Mouse (Mus musculus) midbrain, embryonic 12.5 days (tissue): Measurements from ENCODE around the gene Trim61. TPM values are rescaled to one million over a fixed set of nuclear protein-coding genes. Genes with fewer than 3 reads are reported as not detected.
A peak's percentile ranks its signal among the peaks of the same experiment; 100 is the strongest.
"Not testable (repeated sequence)": the region's sequence is repeated elsewhere in the genome, so short reads cannot be mapped to it uniquely, and the experiment has no call there.

Experiments
- ATAC-seq: fragments of 200-750 bp; cut with Nextera tagmentation; 2 replicates; pipeline ENCODE4 v1.8.0; 2017; ENCODE audit warnings: low read depth, moderate TSS enrichment, moderate library complexity; ENCODE audit not compliant: low FRiP score
- H3K27ac ChIP-seq: fragments of 300-500 bp; sonication (generic); replicated peaks from 2 replicates; pipeline ENCODE4 v1.5.1; 2016; ENCODE audit warnings: mild to moderate bottlenecking
- H3K27me3 ChIP-seq: fragments of 300-500 bp; sonication (generic); 2 replicates; pipeline ENCODE4 v1.6.1; 2016; ENCODE audit warnings: mild to moderate bottlenecking
- H3K36me3 ChIP-seq: fragments of 300-500 bp; sonication (generic); 2 replicates; pipeline ENCODE4 v1.6.1; 2016
- H3K4me1 ChIP-seq: fragments of 300-500 bp; sonication (generic); 2 replicates; pipeline ENCODE4 v1.6.1; 2016
- H3K4me2 ChIP-seq: fragments of 300-500 bp; sonication (generic); replicated peaks from 2 replicates; pipeline ENCODE4 v1.6.1; 2016; ENCODE audit warnings: mild to moderate bottlenecking, moderate library complexity
- H3K4me3 ChIP-seq: fragments of 300-500 bp; sonication (generic); 2 replicates; pipeline ENCODE4 v1.5.1; 2016; ENCODE audit warnings: mild to moderate bottlenecking
- H3K9ac ChIP-seq: fragments of 300-500 bp; sonication (generic); replicated peaks from 2 replicates; pipeline ENCODE4 v1.6.1; 2016; ENCODE audit warnings: mild to moderate bottlenecking, moderate library complexity
- H3K9me3 ChIP-seq: fragments of 300-500 bp; sonication (generic); 2 replicates; pipeline ENCODE4 v1.6.1; 2016; ENCODE audit warnings: mild to moderate bottlenecking
- WGBS: fragments of 180-500 bp; shearing (Covaris S2); methylation state at CpG from one replicate; pipeline ENCODE4 v1.1.7; 2016; 5-methylcytosine and 5-hydroxymethylcytosine counted together
- polyA plus RNA-seq: library from polyadenylated mRNA; unstranded; fragments of >200 nt; fragmentation: Nextera tagmentation; extraction: Ambion mirVana; gene quantifications from 2 replicates; pipeline ENCODE4 v1.2.1, GENCODE M21; 2016

Gene Trim61
- polyA plus RNA-seq, 1 experiment from 2014 or later = not detected

DNA sequence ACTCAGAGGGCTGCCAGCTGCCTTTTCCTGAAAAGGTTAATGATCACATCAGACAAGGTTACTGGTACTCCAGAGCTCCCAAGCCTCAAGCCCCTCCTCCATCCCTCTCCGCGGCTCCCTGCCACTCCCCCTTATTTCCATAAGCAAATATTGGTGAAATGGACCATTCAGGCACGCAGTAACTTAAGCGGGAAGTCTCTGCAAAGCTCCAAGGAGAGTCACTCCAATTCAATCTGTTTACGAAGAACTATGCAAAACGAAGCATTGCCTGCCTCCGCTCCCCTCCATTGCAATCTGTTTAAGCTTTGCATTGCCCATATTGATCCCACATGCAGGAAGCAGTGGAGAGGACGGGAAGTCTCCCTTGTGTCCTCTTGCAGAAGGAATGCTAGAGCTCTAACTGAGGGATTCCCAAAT is 18.8 kb upstream of the Trim61 start, which contains the start of gene Apela:
Apela (minus strand) TSS at position 220 of the 417 bp plus-strand sequence.
- ATAC-seq = peak; percentile 90
- under 1% methylated on average over 8 of the region's 8 CpGs for WGBS
- peak within 1 kb of the TSS; percentile 55 for H3K4me2 ChIP-seq
- peak within 1 kb of the TSS; percentile 34 for H3K4me3 ChIP-seq
- no peaks in the 10 kb centered on the region for H3K9me3 ChIP-seq
- H3K27me3 ChIP-seq = peaks cover 6% of the 10 kb centered on the region
- H3K9ac ChIP-seq = no peak within 1 kb of the TSS; the same call in 1 of the 2 replicates
- H3K27ac ChIP-seq = no peak within 1 kb of the TSS
- no peaks in the 10 kb centered on the region for H3K36me3 ChIP-seq
- H3K4me1 ChIP-seq = peaks cover 20% of the 10 kb centered on the region

DNA sequence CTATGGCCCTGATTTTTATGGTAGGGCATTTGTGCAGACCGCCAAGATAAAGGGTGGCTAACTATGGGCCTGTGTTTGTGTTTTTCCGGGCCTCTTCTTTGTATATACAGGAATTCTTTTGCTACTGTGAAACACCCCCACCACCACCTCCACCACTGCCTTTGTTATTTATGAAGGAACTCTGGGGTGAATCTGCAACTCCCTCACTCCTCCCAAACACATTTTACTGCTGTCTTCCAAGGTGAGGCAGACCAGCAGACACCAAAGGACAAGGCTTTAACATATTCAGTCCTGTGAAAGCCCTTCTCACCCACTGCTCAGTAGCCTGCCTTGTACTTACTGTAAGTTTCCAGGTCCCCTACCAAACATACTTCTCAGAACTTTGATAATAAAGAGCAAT is 15.8 kb upstream of the Trim61 start:
- WGBS = 51% methylated on average over 2 of the region's 2 CpGs
- Histone ChIP-seq H3K36me3 (no peaks in the 10 kb centered on the region), H3K9ac (no peak overlapping the region), H3K27me3 (peaks cover 6% of the 10 kb centered on the region), H3K4me2 (no peak overlapping the region), H3K4me3 (no peak overlapping the region), H3K9me3 (no peaks in the 10 kb centered on the region), H3K4me1 (peaks cover 20% of the 10 kb centered on the region), H3K27ac (no peak overlapping the region)
- ATAC-seq = no peak

DNA sequence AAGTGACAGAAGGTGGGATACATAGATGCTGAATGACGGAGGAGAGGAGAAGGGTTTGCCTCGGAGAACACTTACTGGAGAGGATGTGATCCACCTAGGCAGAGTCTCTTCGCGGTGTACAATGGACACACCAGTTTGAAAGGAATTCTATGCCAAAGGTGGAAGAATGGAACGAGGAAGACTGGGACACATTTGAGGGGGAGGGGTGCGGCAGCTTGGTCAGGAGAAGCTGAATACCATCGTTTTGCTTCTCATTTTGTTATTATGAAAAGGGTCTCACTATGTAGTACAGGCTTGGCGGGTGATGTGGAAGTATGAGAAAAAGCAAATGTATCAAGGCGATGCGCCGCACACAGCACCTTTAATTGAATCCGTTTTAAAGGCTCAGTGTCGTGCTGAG is 14.7 kb upstream of the Trim61 start:
- H3K9ac ChIP-seq = no peak overlapping the region
- H3K4me1 ChIP-seq = peaks cover 20% of the 10 kb centered on the region
- 87% methylated on average over 13 of the region's 13 CpGs for whole genome bisulfite sequencing
- no peaks in the 10 kb centered on the region for H3K36me3 ChIP-seq
- peaks cover 6% of the 10 kb centered on the region for H3K27me3 ChIP-seq
- ATAC-seq = no peak
- no peak overlapping the region for H3K27ac ChIP-seq
- H3K4me2 ChIP-seq = no peak overlapping the region
- H3K9me3 ChIP-seq = no peaks in the 10 kb centered on the region
- H3K4me3 ChIP-seq = no peak overlapping the region

DNA sequence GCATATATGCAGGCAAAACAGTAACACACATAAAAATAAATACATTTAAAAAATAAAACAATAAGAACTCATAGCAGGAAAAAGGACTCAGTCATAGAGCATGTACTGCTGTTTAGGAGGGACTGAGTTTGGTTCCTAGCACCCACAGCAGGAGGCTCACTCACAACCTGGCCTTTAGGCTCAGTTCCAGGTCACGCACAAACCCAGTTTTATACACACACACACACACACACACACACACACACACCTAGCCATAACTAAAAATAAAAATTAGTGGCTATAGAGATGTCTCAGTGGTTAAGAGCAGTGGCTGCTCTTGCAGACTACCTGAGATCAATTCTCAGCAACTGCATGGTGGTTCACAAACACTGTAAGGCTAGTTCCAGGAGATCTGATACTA is 13.8 kb upstream of the Trim61 start:
- H3K27ac ChIP-seq = no peak overlapping the region
- WGBS = 89% methylated on average over 1 of the region's 1 CpGs

DNA sequence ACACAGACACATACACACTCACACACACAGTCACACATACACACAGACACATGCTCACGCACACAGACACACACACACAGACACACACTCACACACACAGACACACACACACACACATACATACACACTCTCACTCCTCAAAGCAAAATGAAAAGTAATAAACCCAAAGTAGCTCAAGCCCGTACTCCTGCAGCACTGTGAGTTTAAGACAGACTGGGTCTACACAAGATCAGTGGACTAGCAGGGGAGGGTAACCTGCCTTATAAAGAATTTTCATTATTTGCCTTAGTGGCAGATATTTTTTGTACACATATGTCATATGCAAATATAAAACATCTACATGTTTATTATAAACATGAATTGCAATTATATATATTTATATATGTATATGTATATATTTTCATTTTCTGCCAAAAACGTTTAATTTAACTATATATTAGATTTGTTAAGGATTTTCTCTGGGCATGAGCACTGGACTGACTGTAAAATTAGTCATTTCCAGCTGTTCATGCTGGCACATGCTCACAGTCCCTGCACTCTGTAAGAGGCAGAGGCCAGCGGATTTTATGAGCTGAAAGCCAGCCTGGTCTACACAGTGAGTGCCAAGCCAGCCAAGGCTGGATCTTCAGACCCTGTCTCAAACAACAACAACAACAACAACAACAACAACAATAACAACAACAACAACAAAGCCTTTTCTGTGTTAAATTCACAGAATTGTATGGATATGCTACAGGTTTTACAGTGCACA is 12.6 kb upstream of the Trim61 start:
- WGBS = 81% methylated on average over 4 of the region's 4 CpGs
- Histone ChIP-seq H3K27me3 (peaks cover 6% of the 10 kb centered on the region), H3K36me3 (no peaks in the 10 kb centered on the region), H3K4me2 (no peak overlapping the region), H3K9me3 (no peaks in the 10 kb centered on the region), H3K27ac (no peak overlapping the region), H3K4me3 (no peak overlapping the region), H3K9ac (no peak overlapping the region), H3K4me1 (peaks cover 15% of the 10 kb centered on the region)
- ATAC-seq = peak; percentile 21; the same call in 1 of the 2 replicates

More for the DNA sequence above, 13.8 kb upstream of the Trim61 start:
- Histone ChIP-seq H3K36me3 (no peaks in the 10 kb centered on the region), H3K4me1 (peaks cover 18% of the 10 kb centered on the region), H3K4me2 (no peak overlapping the region), H3K4me3 (no peak overlapping the region), H3K27me3 (peaks cover 6% of the 10 kb centered on the region), H3K9ac (no peak overlapping the region), H3K9me3 (no peaks in the 10 kb centered on the region)
- ATAC-seq = no peak

DNA sequence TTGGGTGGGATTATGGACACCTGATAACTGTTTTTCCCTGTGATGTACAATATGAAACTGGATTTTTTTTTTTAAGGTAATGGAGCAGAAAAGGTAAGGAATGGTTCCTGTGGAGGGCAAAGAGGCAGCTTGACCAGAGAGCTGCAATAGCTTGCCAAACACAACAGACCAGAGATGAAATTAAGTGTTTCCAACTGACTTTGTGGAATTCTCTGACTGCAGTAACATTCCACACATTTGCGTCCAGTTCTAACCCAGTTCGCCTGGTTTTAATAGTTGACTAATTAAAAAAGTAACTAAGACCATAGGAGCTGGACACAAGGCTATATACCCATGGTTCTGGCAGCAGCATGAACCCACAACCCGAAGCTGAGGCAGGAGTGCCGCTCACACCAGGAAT is 11.5 kb upstream of the Trim61 start:
- no peak overlapping the region for H3K27ac ChIP-seq
- ATAC-seq = no peak
- H3K27me3 ChIP-seq = no peaks in the 10 kb centered on the region
- WGBS = 85% methylated on average over 4 of the region's 4 CpGs
- no peak overlapping the region for H3K4me3 ChIP-seq
- H3K4me2 ChIP-seq = no peak overlapping the region
- H3K4me1 ChIP-seq = peaks cover 7% of the 10 kb centered on the region
- no peak overlapping the region for H3K9ac ChIP-seq
- no peaks in the 10 kb centered on the region for H3K36me3 ChIP-seq
- H3K9me3 ChIP-seq = no peaks in the 10 kb centered on the region

DNA sequence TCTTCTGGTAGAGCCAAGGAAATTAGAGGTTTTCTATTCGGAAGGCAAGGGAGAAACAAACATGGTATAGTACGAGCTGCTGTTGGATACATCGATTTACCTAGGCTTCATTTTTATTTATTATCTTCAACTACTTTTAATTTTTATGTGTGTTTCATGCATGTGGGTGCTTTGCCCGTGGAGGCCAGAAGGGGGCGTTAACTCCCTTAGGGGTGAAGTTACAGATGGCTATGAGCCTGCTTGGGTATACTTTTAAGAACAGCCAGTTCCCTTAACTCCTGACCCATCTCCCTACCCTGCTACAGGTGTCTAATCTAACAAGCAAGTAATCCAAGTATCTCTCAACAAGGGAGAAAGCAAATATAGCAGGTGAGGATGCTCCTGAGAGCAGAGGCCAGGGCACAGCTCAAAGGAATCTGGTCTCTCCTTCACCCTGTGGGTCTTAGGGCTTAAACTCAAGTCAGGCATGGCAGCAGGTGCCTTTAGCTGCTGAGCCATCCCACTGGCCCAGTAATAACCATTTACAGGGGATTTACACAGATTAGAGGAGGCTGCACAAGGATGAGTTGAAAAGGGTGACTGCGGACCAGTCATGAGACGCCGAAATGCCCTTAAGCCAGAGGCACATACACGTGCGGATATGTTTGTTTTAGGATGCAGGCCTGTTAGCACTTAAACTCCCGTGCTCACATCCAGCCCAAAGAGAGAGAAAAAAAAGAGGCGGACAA is 10.8 kb upstream of the Trim61 start:
- H3K27ac ChIP-seq = no peak overlapping the region
- H3K9ac ChIP-seq = no peak overlapping the region
- H3K36me3 ChIP-seq = no peaks in the 10 kb centered on the region
- H3K27me3 ChIP-seq = no peaks in the 10 kb centered on the region
- WGBS = 67% methylated on average over 12 of the region's 12 CpGs
- no peaks in the 10 kb centered on the region for H3K9me3 ChIP-seq
- no peak overlapping the region for H3K4me3 ChIP-seq
- ATAC-seq = no peak
- no peak overlapping the region for H3K4me2 ChIP-seq
- peaks cover under 1% of the 10 kb centered on the region; the same call in 1 of the 2 replicates for H3K4me1 ChIP-seq

DNA sequence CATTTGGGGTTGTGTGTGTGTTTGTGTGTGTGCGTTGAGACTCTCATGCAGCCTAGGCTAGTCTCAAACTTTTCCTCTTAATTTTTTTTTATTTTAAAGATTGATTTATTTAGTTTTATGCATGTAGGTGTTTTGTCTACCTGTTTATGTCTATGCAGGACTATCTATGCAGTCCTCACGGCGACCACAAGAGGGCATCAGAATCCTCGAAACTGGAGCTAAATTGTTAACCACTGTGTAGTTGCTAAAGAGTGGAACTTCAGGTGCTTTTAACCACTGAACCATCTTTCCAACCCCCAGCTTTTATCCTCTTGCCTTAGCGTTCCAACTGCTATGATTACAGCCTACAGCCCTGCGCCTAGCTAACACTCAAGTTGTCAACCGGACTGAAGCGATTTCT is 4.2 kb upstream of the Trim61 start:
- Histone ChIP-seq H3K4me1 (no peaks in the 10 kb centered on the region), H3K27ac (no peak overlapping the region), H3K36me3 (no peaks in the 10 kb centered on the region), H3K9ac (no peak overlapping the region), H3K4me2 (no peak overlapping the region), H3K4me3 (no peak overlapping the region), H3K9me3 (no peaks in the 10 kb centered on the region), H3K27me3 (no peaks in the 10 kb centered on the region)
- 51% methylated on average over 8 of the region's 8 CpGs for WGBS
- ATAC-seq = peak; percentile 49; the same call in 1 of the 2 replicates

DNA sequence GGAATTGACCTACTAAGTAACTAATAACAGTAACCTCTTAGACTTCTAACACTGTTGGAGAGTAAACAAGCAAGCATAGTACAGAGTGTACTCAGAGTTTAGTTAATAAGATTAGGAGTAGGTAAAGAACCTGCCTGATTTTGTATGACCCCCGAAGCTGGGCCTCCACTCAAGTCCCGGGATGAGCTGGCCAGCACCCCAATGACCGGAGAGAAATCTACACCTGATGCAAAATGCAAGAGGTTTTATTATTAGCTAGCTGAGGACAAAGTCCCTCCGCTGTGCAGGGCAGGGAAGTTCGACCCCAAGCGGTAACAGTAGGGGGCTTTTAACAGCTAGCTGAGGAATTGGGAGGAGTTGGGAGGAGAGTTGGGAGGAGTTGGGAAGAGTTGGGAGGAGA is 10.7 kb downstream of the Trim61 start:
- not testable (repeated sequence) for H3K9me3 ChIP-seq, ATAC-seq, H3K27ac ChIP-seq

DNA sequence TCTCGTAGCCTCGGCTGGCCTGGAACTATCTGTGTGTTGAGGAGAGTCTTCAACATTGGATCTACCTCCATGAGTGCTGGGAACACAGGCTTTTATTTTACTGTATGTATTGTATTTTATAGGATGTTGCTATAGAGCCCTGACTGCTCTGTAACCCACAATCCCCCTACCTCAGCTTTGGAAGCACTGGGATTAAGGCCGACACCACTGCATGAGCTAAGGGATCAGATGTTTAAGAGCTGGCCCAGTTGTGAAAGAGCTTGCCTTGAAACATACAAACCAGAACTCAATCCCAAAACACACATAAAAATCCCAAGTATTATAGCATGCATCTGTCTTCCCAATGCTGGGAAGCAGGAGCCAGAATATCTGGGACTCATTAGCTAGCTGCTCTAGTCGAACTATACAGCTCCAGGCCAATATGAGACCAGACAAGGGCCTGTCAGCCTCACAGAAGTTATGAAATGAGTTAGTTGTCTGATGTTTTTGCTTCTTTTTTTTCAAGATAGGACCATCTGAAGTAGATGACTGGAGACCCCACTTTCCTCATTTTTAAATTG is 19.4 kb downstream of the Trim61 start:
- no peaks in the 10 kb centered on the region for H3K36me3 ChIP-seq
- 89% methylated on average over 4 of the region's 4 CpGs for WGBS
- ATAC-seq = no peak
- H3K27ac ChIP-seq = no peak overlapping the region
- H3K4me2 ChIP-seq = no peak overlapping the region
- no peaks in the 10 kb centered on the region for H3K27me3 ChIP-seq
- H3K9me3 ChIP-seq = no peaks in the 10 kb centered on the region
- no peaks in the 10 kb centered on the region for H3K4me1 ChIP-seq
- H3K4me3 ChIP-seq = no peak overlapping the region
- H3K9ac ChIP-seq = no peak overlapping the region

More for the DNA sequence above, 10.7 kb downstream of the Trim61 start:
- not testable (repeated sequence) for H3K4me3 ChIP-seq, H3K4me1 ChIP-seq, H3K36me3 ChIP-seq, H3K27me3 ChIP-seq, H3K4me2 ChIP-seq, H3K9ac ChIP-seq
- WGBS = 83% methylated on average over 6 of the region's 6 CpGs

DNA sequence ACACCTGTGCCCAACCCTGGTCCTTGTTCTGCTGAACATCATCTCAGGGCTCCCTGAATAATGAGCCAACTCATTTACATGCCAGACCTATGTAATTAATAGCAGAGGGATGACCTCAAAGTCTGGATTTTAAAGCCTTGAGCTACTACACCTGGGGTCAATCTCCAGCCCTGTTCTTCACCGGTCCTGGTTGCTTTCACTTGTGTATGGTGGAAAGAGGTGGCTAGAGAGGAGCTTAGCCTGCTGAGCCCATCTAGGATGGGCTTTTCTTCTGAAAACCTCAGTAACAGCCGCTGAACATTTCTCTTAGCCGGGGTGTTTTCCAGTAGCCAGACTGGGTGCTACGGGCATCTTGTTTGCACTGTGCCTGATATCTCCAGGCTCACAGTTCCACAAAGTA is 30.6 kb downstream of the Trim61 start, which contains the start of gene Trim75:
Trim75 (minus strand) TSS at position 101 of the 400 bp plus-strand sequence.
- 0 out of 2 replicates have a peak, but pooled peaks cover 2% of the 10 kb centered on the region for H3K9me3 ChIP-seq
- no peak for ATAC-seq
- no peaks in the 10 kb centered on the region for H3K36me3 ChIP-seq
- H3K27ac ChIP-seq = no peak within 1 kb of the TSS
- H3K27me3 ChIP-seq = no peaks in the 10 kb centered on the region
- no peak within 1 kb of the TSS for H3K4me3 ChIP-seq
- WGBS = 91% methylated on average over 4 of the region's 4 CpGs
- no peaks in the 10 kb centered on the region for H3K4me1 ChIP-seq
- H3K4me2 ChIP-seq = no peak within 1 kb of the TSS
- no peak within 1 kb of the TSS for H3K9ac ChIP-seq
